Mouse (Mus musculus): ENCODE results near the gene Cops2. TPM values are rescaled to one million over a fixed set of nuclear protein-coding genes. Genes with fewer than 3 reads are reported as not detected.

Cops2 gene
- polyA plus RNA-seq, 1 experiment from 2014 or later: 93.1 TPM

GRCm38 (mm10) chr2:125813972-125814595 is 44.9 kb downstream of the Cops2 start:
- H3K4me3 ChIP-seq: no peak overlapping the region
- no peak overlapping the region for H3K4me2 ChIP-seq (replicated peaks)
- H3K36me3 ChIP-seq: no peaks in the 10 kb centered on the region
- no peaks in the 10 kb centered on the region for H3K4me1 ChIP-seq
- H3K9ac ChIP-seq: no peak overlapping the region
- no peak for ATAC-seq (ENCODE audit: insufficient number of reproducible peaks, insufficient read depth, low FRiP score, low TSS enrichment)
- 65% methylated on average over 9 of the region's 9 CpGs for whole genome bisulfite sequencing
- no peaks in the 10 kb centered on the region for H3K27me3 ChIP-seq
- no peaks in the 10 kb centered on the region for H3K9me3 ChIP-seq
- H3K27ac ChIP-seq: no peak overlapping the region

- Histone ChIP-seq H3K27ac (no peak overlapping the region), H3K4me2 (replicated peaks) (no peak overlapping the region), H3K9ac (no peak overlapping the region), H3K36me3 (no peaks in the 10 kb centered on the region), H3K9me3 (no peaks in the 10 kb centered on the region), H3K4me3 (no peak overlapping the region), H3K27me3 (no peaks in the 10 kb centered on the region), H3K4me1 (no peaks in the 10 kb centered on the region)
- ATAC-seq (ENCODE audit: insufficient number of reproducible peaks, insufficient read depth, low FRiP score, low TSS enrichment): no peak
- WGBS: 83% methylated on average over 2 of the region's 2 CpGs
These were observed 47.6 kb downstream of the Cops2 start for GRCm38 (mm10) chr2:125811332-125811731.

- H3K27me3 ChIP-seq: no peaks in the 10 kb centered on the region
- no peaks in the 10 kb centered on the region for H3K36me3 ChIP-seq
- no peak for ATAC-seq (ENCODE audit: insufficient number of reproducible peaks, insufficient read depth, low FRiP score, low TSS enrichment)
- H3K4me1 ChIP-seq: no peaks in the 10 kb centered on the region
- H3K4me3 ChIP-seq: no peak overlapping the region
- whole genome bisulfite sequencing: 35% methylated on average over 7 of the region's 7 CpGs
- no peak overlapping the region for H3K9ac ChIP-seq
- 0 out of 2 replicates have a peak, but pooled peaks cover 3% of the 10 kb centered on the region for H3K9me3 ChIP-seq
- no peak overlapping the region for H3K27ac ChIP-seq
- no peak overlapping the region for H3K4me2 ChIP-seq (replicated peaks)
These were observed 49.4 kb downstream of the Cops2 start for GRCm38 (mm10) chr2:125809551-125809950.

GRCm38 (mm10) chr2:125805826-125806225 is 53.1 kb downstream of the Cops2 start:
- Histone ChIP-seq H3K4me3 (no peak overlapping the region), H3K4me2 (replicated peaks) (no peak overlapping the region), H3K27me3 (no peaks in the 10 kb centered on the region), H3K27ac (no peak overlapping the region), H3K9me3 (0 out of 2 replicates have a peak, but pooled peaks cover 3% of the 10 kb centered on the region), H3K4me1 (no peaks in the 10 kb centered on the region), H3K36me3 (no peaks in the 10 kb centered on the region), H3K9ac (no peak overlapping the region)
- no peak for ATAC-seq (ENCODE audit: insufficient number of reproducible peaks, insufficient read depth, low FRiP score, low TSS enrichment)
- 68% methylated on average over 1 of the region's 1 CpGs for WGBS

GRCm38 (mm10) chr2:125801947-125802346 is 57.0 kb downstream of the Cops2 start:
- no peak overlapping the region for H3K4me2 ChIP-seq (replicated peaks)
- no peak overlapping the region for H3K9ac ChIP-seq
- H3K27me3 ChIP-seq: no peaks in the 10 kb centered on the region
- no peak overlapping the region for H3K27ac ChIP-seq
- 0 out of 2 replicates have a peak, but pooled peaks cover 3% of the 10 kb centered on the region for H3K9me3 ChIP-seq
- WGBS: 74% methylated on average over 4 of the region's 4 CpGs
- H3K36me3 ChIP-seq: no peaks in the 10 kb centered on the region
- H3K4me1 ChIP-seq: no peaks in the 10 kb centered on the region
- no peak for ATAC-seq (ENCODE audit: insufficient number of reproducible peaks, insufficient read depth, low FRiP score, low TSS enrichment)
- H3K4me3 ChIP-seq: no peak overlapping the region

- no peaks in the 10 kb centered on the region for H3K4me1 ChIP-seq
- H3K4me2 ChIP-seq (replicated peaks): no peak overlapping the region
- H3K4me3 ChIP-seq: no peak overlapping the region
- no peak overlapping the region for H3K27ac ChIP-seq
- no peaks in the 10 kb centered on the region for H3K27me3 ChIP-seq
- 65% methylated on average over 8 of the region's 8 CpGs for WGBS
- H3K36me3 ChIP-seq: no peaks in the 10 kb centered on the region
- H3K9ac ChIP-seq: no peak overlapping the region
- no peak for ATAC-seq (ENCODE audit: insufficient number of reproducible peaks, insufficient read depth, low FRiP score, low TSS enrichment)
- 0 out of 2 replicates have a peak, but pooled peaks cover 2% of the 10 kb centered on the region for H3K9me3 ChIP-seq
These were observed 57.9 kb downstream of the Cops2 start for GRCm38 (mm10) chr2:125801038-125801437.

GRCm38 (mm10) chr2:125800428-125800827 is 58.5 kb downstream of the Cops2 start:
- 70% methylated on average over 4 of the region's 4 CpGs for WGBS
- no peaks in the 10 kb centered on the region for H3K4me1 ChIP-seq
- H3K27me3 ChIP-seq: no peaks in the 10 kb centered on the region
- H3K27ac ChIP-seq: no peak overlapping the region
- H3K4me2 ChIP-seq (replicated peaks): no peak overlapping the region
- no peaks in the 10 kb centered on the region for H3K9me3 ChIP-seq
- no peaks in the 10 kb centered on the region for H3K36me3 ChIP-seq
- no peak for ATAC-seq (ENCODE audit: insufficient number of reproducible peaks, insufficient read depth, low FRiP score, low TSS enrichment)
- H3K4me3 ChIP-seq: no peak overlapping the region
- no peak overlapping the region for H3K9ac ChIP-seq

- ATAC-seq (ENCODE audit: insufficient number of reproducible peaks, insufficient read depth, low FRiP score, low TSS enrichment): no peak
- Histone ChIP-seq H3K36me3 (no peaks in the 10 kb centered on the region), H3K27ac (no peak overlapping the region), H3K9ac (no peak overlapping the region), H3K27me3 (no peaks in the 10 kb centered on the region), H3K9me3 (no peaks in the 10 kb centered on the region), H3K4me2 (replicated peaks) (no peak overlapping the region), H3K4me3 (no peak overlapping the region), H3K4me1 (no peaks in the 10 kb centered on the region)
These were observed 61.1 kb downstream of the Cops2 start for GRCm38 (mm10) chr2:125797872-125798271.

GRCm38 (mm10) chr2:125795118-125795517 is 63.8 kb downstream of the Cops2 start:
- Histone ChIP-seq H3K9me3 (no peaks in the 10 kb centered on the region), H3K36me3 (no peaks in the 10 kb centered on the region), H3K27me3 (no peaks in the 10 kb centered on the region), H3K27ac (no peak overlapping the region), H3K4me3 (no peak overlapping the region), H3K9ac (no peak overlapping the region), H3K4me1 (no peaks in the 10 kb centered on the region), H3K4me2 (replicated peaks) (no peak overlapping the region)
- ATAC-seq (ENCODE audit: insufficient number of reproducible peaks, insufficient read depth, low FRiP score, low TSS enrichment): no peak
- 71% methylated on average over 2 of the region's 2 CpGs for WGBS

GRCm38 (mm10) chr2:125794166-125794565 is 64.8 kb downstream of the Cops2 start:
- ATAC-seq (ENCODE audit: insufficient number of reproducible peaks, insufficient read depth, low FRiP score, low TSS enrichment): no peak
- H3K9ac ChIP-seq: no peak overlapping the region
- WGBS: 68% methylated on average over 2 of the region's 2 CpGs
- no peak overlapping the region for H3K4me3 ChIP-seq
- H3K27ac ChIP-seq: no peak overlapping the region
- H3K27me3 ChIP-seq: no peaks in the 10 kb centered on the region
- no peaks in the 10 kb centered on the region for H3K4me1 ChIP-seq
- no peaks in the 10 kb centered on the region for H3K36me3 ChIP-seq
- no peak overlapping the region for H3K4me2 ChIP-seq (replicated peaks)
- H3K9me3 ChIP-seq: no peaks in the 10 kb centered on the region

GRCm38 (mm10) chr2:125792879-125793261 is 66.1 kb downstream of the Cops2 start:
- no peak overlapping the region for H3K4me3 ChIP-seq
- H3K9ac ChIP-seq: no peak overlapping the region
- H3K4me1 ChIP-seq: no peaks in the 10 kb centered on the region
- no peak overlapping the region for H3K4me2 ChIP-seq (replicated peaks)
- no peaks in the 10 kb centered on the region for H3K9me3 ChIP-seq
- H3K27me3 ChIP-seq: no peaks in the 10 kb centered on the region
- no peak overlapping the region for H3K27ac ChIP-seq
- no peak for ATAC-seq (ENCODE audit: insufficient number of reproducible peaks, insufficient read depth, low FRiP score, low TSS enrichment)
- WGBS: 87% methylated on average over 11 of the region's 11 CpGs
- H3K36me3 ChIP-seq: no peaks in the 10 kb centered on the region

- 64% methylated on average over 2 of the region's 2 CpGs for WGBS
- no peaks in the 10 kb centered on the region for H3K36me3 ChIP-seq
- H3K4me1 ChIP-seq: no peaks in the 10 kb centered on the region
- no peak overlapping the region for H3K9ac ChIP-seq
- no peak overlapping the region for H3K4me3 ChIP-seq
- H3K27ac ChIP-seq: no peak overlapping the region
- no peak overlapping the region for H3K4me2 ChIP-seq (replicated peaks)
- no peaks in the 10 kb centered on the region for H3K9me3 ChIP-seq
- no peak for ATAC-seq (ENCODE audit: insufficient number of reproducible peaks, insufficient read depth, low FRiP score, low TSS enrichment)
- H3K27me3 ChIP-seq: no peaks in the 10 kb centered on the region
These were observed 66.6 kb downstream of the Cops2 start for GRCm38 (mm10) chr2:125792144-125792878.
